Mouse (Mus musculus) small intestine, adult 2 months (tissue): ENCODE data around the gene Immt. TPM values are rescaled to one million over a fixed set of nuclear protein-coding genes. Genes with fewer than 3 reads are reported as not detected.
"Not testable (repeated sequence)": the region's sequence is repeated elsewhere in the genome, so short reads cannot be mapped to it uniquely, and the experiment has no call there.

Experiments used
- H3K27ac ChIP-seq: fragments of 200-500 bp; 2 replicates; pipeline ENCODE4 v1.5.1; 2012; ENCODE audit warnings: low read depth, low read length, control low read depth, inconsistent platforms; ENCODE audit not compliant: insufficient read depth
- H3K27me3 ChIP-seq: fragments of 200-500 bp; 2 replicates; pipeline ENCODE4 v1.6.1; 2012; ENCODE audit warnings: mild to moderate bottlenecking, moderate library complexity, low read length, inconsistent platforms; ENCODE audit not compliant: control insufficient read depth, insufficient read depth
- H3K36me3 ChIP-seq: fragments of 200-500 bp; 2 replicates; pipeline ENCODE4 v1.6.1; 2012; ENCODE audit warnings: mild to moderate bottlenecking, low read length, control low read depth, inconsistent platforms; ENCODE audit not compliant: control insufficient read depth, insufficient read depth
- H3K4me1 ChIP-seq: fragments of 200-500 bp; 2 replicates; pipeline ENCODE4 v1.6.1; 2012; ENCODE audit warnings: low read length, inconsistent platforms, mixed read lengths; ENCODE audit not compliant: control insufficient read depth, insufficient read depth, insufficient read length
- H3K4me3 ChIP-seq: fragments of 200-500 bp; 2 replicates; pipeline ENCODE4 v1.5.1; 2012; ENCODE audit warnings: low read depth, mild to moderate bottlenecking, control low read depth, inconsistent platforms, low read length, moderate library complexity
- CTCF ChIP-seq: fragments of 200-500 bp; IDR thresholded peaks from 2 replicates; pipeline ENCODE4 v1.5.1; 2012; ENCODE audit warnings: low read depth, mild to moderate bottlenecking, control low read depth, inconsistent platforms, low read length, moderate library complexity, mixed read lengths; ENCODE audit not compliant: insufficient replicate concordance, insufficient read length; ENCODE audit errors: extremely low read depth
- POLR2A ChIP-seq: fragments of 200-500 bp; IDR thresholded peaks from 2 replicates; pipeline ENCODE4 v1.6.1; 2012; ENCODE audit warnings: low read depth, mild to moderate bottlenecking, control low read depth, inconsistent platforms, low read length, moderate library complexity
- WGBS: fragments of 180-500 bp; shearing (Covaris S2); methylation state at CpG from one replicate; pipeline ENCODE4 v1.1.7; 2018; 5-methylcytosine and 5-hydroxymethylcytosine counted together
- polyA plus RNA-seq: library from polyadenylated mRNA; depleted of rRNA; stranded (reverse); fragments of >200 nt; gene quantifications from 2 replicates; pipeline ENCODE4 v1.2.3, GENCODE M21; 2012; rRNA removed

The Immt gene
- polyA plus RNA-seq, 1 experiment: 40.2 TPM

DNA sequence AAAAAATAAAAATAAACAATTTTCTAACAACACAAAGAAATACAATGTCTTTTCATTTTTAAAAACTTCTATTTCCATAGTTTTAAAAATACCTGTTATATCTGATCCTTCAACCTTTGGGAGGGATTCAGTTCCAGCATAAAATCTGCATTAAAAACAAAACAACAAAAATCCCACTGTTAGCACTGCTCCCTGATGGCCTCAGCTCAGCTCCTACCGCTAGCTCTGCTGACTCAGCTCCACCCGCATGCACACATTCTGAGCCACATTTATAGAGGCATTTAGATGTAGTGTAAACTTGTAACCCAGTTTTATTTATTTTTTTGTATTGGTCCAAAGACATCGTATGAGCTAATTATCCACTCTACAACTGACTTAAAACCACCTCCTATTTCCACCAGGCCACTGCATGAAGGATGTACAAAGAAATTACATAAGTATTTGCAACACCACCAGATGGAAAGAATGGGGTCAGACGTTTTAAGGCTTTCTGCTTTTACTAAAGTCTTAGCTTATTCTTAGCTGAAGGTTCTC is 76.6 kb downstream of the Immt start:
- Histone ChIP-seq H3K27ac (no peak overlapping the region), H3K4me3 (peak overlapping the region; percentile 43; the same call in 1 of the 2 replicates), H3K4me1 (no peaks in the 10 kb centered on the region), H3K36me3 (peaks cover 12% of the 10 kb centered on the region), H3K27me3 (no peaks in the 10 kb centered on the region)
- TF ChIP-seq CTCF (no peak), POLR2A (no peak)
- WGBS: 2% methylated on average over 4 of the region's 4 CpGs

- WGBS: under 1% methylated on average over 58 of the region's 58 CpGs
- Histone ChIP-seq H3K27ac (peak within 1 kb of the TSS; percentile 62), H3K4me1 (no peaks in the 10 kb centered on the region), H3K4me3 (peak within 1 kb of the TSS; percentile 79), H3K27me3 (no peaks in the 10 kb centered on the region), H3K36me3 (peaks cover 11% of the 10 kb centered on the region)
- peak; percentile 48; the same call in 1 of the 2 replicates for TF ChIP-seq POLR2A
- no peak for TF ChIP-seq CTCF
Measured at GRCm38 (mm10) chr6:71908481-71909381, 77.6 kb downstream of the Immt start, which contains the start of the genes Ptcd3 and Polr1a. TSS of gene Ptcd3 (minus strand) at chr6:71908750. TSS of gene Polr1a (plus strand) at chr6:71909053.

- Histone ChIP-seq H3K4me1 (no peaks in the 10 kb centered on the region), H3K36me3 (peaks cover 9% of the 10 kb centered on the region), H3K27ac (no peak overlapping the region), H3K27me3 (no peaks in the 10 kb centered on the region), H3K4me3 (peak overlapping the region; percentile 79)
- TF ChIP-seq CTCF (no peak), POLR2A (no peak)
- WGBS: 10% methylated on average over 10 of the region's 10 CpGs
Measured at GRCm38 (mm10) chr6:71909384-71909783, 78.3 kb downstream of the Immt start.

DNA sequence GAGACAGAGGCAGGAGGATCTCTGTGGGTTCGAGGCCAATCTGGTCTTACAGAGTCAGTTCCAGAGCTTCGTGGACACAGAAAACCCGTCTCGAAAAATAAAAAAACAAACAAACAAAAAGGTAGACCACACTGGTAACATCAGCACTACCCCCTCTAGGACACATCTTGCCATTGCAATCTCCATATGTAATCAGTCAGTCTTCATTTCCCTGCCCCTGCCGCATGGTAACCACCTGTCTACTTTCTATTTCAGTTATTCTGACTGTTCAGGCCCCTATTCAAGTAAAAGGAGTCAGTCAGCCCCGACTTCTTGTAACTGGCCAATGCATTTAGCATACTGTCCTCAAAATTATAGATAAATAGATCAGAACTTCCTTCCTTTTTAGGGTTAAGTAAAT is 78.7 kb downstream of the Immt start:
- 44% methylated on average over 6 of the region's 6 CpGs for WGBS
- Histone ChIP-seq H3K4me3 (peak overlapping the region; percentile 79), H3K4me1 (no peaks in the 10 kb centered on the region), H3K27ac (no peak overlapping the region), H3K36me3 (peaks cover 6% of the 10 kb centered on the region), H3K27me3 (no peaks in the 10 kb centered on the region)
- TF ChIP-seq CTCF: no peak
- no peak for TF ChIP-seq POLR2A

DNA sequence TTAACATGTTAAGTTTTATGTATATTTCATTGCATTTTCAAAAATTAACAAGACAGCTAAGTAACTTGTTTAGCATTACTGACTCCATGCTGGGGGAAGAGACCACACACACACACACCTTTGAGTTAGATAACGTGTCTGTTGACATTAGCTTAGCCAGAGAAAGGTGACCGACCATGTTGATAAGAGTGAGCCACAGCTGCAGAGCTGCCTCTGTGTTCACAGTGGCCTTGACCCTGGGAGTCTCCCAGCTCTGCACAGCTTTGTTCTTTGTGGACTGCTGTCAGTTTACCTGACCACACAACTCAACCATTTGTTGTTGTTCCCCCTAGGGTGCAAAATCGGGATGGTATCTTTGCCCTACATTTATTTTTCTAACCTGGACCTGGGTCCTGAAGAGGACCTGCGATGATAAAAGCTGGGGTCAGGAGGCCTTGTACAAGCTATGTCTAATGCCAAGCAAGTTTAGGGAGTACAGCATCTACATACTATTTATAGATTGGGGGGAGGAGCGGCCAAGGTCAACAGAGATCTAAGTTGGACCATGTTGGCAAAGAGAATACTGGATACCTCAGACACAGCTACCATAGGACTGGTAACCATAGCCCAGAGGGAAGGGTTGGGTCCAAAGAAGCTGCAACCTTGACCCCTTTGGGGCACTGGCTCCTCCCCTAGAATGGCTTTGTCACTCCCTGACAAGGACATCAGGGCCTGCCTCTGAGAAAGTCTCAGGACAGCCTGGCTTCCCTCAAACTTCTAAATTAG is 80.7 kb downstream of the Immt start:
- no peak for TF ChIP-seq CTCF
- H3K4me3 ChIP-seq: no peak overlapping the region
- no peaks in the 10 kb centered on the region for H3K4me1 ChIP-seq
- H3K27me3 ChIP-seq: no peaks in the 10 kb centered on the region
- H3K36me3 ChIP-seq: peaks cover 15% of the 10 kb centered on the region
- WGBS: 57% methylated on average over 5 of the region's 5 CpGs
- H3K27ac ChIP-seq: no peak overlapping the region

DNA sequence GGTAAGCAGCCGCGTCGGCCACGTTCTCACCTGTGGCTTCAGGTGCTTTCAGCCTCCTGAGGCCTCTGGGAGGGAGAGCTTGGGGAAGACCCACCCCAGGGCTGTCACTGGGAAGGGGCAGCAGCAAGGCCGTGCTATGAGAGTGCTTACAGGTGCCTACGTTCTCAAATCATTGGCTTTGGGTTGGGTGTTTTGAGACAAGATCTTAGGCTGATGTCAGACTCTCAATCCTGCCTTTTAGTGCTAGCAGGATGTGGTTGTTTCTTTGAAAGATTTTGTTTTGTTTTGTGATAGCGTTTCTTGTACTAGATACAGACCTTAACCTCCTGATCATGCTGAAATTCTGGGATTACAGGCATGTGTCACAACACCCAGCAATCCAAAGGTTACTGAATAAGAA is 89.6 kb downstream of the Immt start:
- 95% methylated on average over 7 of the region's 7 CpGs for WGBS
- no peak for TF ChIP-seq CTCF
- no peak for TF ChIP-seq POLR2A
- Histone ChIP-seq H3K27me3 (no peaks in the 10 kb centered on the region), H3K4me3 (no peak overlapping the region), H3K27ac (no peak overlapping the region), H3K4me1 (no peaks in the 10 kb centered on the region), H3K36me3 (peaks cover 50% of the 10 kb centered on the region)

DNA sequence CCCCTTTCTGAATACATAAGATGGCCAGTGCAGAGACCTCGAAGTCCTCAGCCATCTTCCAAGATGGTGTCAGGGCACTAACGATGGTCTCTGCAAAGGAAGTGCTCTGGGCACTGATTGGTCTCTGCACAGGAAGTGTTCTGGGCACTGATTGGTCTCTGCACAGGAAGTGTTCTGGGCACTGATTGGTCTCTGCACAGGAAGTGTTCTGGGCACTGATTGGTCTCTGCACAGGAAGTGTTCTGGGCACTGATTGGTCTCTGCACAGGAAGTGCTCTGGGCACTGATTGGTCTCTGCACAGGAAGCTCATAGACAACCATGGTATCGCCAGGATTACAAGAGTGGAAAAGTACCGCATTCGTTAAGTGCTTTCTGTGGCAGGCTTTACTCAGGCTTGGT is 94.1 kb downstream of the Immt start:
- WGBS: 85% methylated on average over 5 of the region's 5 CpGs
- H3K36me3 ChIP-seq: peaks cover 43% of the 10 kb centered on the region
- H3K4me1 ChIP-seq, H3K27me3 ChIP-seq, H3K27ac ChIP-seq, H3K4me3 ChIP-seq: not testable (repeated sequence)

Other genes with a start within 250 kb of the Immt start
- gene Kdm3a, start 198.3 kb upstream of the Immt start, polyA plus RNA-seq: 1.7 and 5.8 TPM in 2 replicates
- gene Reep1, start 123.8 kb upstream of the Immt start, polyA plus RNA-seq: 0.27 and 0.72 TPM in 2 replicates
- gene Mrpl35, start 4.4 kb upstream of the Immt start, polyA plus RNA-seq: 3.0 and 4.1 TPM in 2 replicates
- gene Ptcd3, start 77.4 kb downstream of the Immt start, polyA plus RNA-seq: 2.2 and 4.3 TPM in 2 replicates
- 2.3 and 5.9 TPM in 2 replicates for gene Polr1a, start 77.7 kb downstream of the Immt start, polyA plus RNA-seq